Mouse (Mus musculus) megakaryocyte, embryonic 14.5 days (primary cell): ENCODE measurements around the gene Pde4d. TPM values are rescaled to one million over a fixed set of nuclear protein-coding genes. Genes with fewer than 3 reads are reported as not detected.

Experiments
- H3K27me3 ChIP-seq: replicated peaks from 2 replicates; pipeline ENCODE3; 2012; ENCODE audit warnings: inconsistent platforms
- H3K36me3 ChIP-seq: replicated peaks from 2 replicates; pipeline ENCODE3; 2012; ENCODE audit warnings: low read length, inconsistent platforms, mixed read lengths
- H3K4me1 ChIP-seq: 2 replicates; pipeline ENCODE4 v1.6.1; 2012; ENCODE audit warnings: inconsistent platforms
- H3K4me3 ChIP-seq: replicated peaks from 2 replicates; pipeline ENCODE3; 2012; ENCODE audit warnings: moderate library complexity, mild to moderate bottlenecking, inconsistent platforms
- H3K9me3 ChIP-seq: 2 replicates; pipeline ENCODE4 v1.6.1; 2012; ENCODE audit warnings: inconsistent platforms
- FLI1 ChIP-seq: IDR thresholded peaks from 2 replicates; pipeline ENCODE4 v1.6.1; 2012; ENCODE audit warnings: low read length, inconsistent platforms, mixed read lengths
- GATA1 ChIP-seq: IDR thresholded peaks from 3 replicates; pipeline ENCODE4 v1.6.1; 2012; ENCODE audit warnings: mixed read lengths, low read length, inconsistent platforms, borderline replicate concordance
- polyA plus RNA-seq: library from polyadenylated mRNA; stranded (reverse); fragments of >175 nt; gene quantifications from 2 replicates; pipeline ENCODE4 v1.2.3, GENCODE M21; 2012; ENCODE audit warnings: low replicate concordance; ENCODE audit not compliant: insufficient read depth

Pde4d gene
- polyA plus RNA-seq, 1 experiment: 2.8 TPM

- no peak for TF ChIP-seq GATA1
- no peak for TF ChIP-seq FLI1
- Histone ChIP-seq H3K27me3 (peaks cover 8% of the 10 kb centered on the region), H3K4me1 (peaks cover 37% of the 10 kb centered on the region), H3K9me3 (no peaks in the 10 kb centered on the region), H3K4me3 (peak overlapping the region; percentile 90), H3K36me3 (no peaks in the 10 kb centered on the region)
Measured at GRCm38 (mm10) chr13:109260220-109260795, 810.6 kb downstream of the Pde4d start.

GRCm38 (mm10) chr13:109260796-109261516, 811.2 kb downstream of the Pde4d start:
- Histone ChIP-seq H3K27me3 (peaks cover 8% of the 10 kb centered on the region), H3K36me3 (no peaks in the 10 kb centered on the region), H3K4me1 (peaks cover 37% of the 10 kb centered on the region), H3K4me3 (peak overlapping the region; percentile 90), H3K9me3 (no peaks in the 10 kb centered on the region)
- TF ChIP-seq FLI1 (no peak), GATA1 (no peak)

- Histone ChIP-seq H3K9me3 (no peaks in the 10 kb centered on the region), H3K27me3 (peaks cover 8% of the 10 kb centered on the region), H3K36me3 (no peaks in the 10 kb centered on the region), H3K4me3 (peak overlapping the region; percentile 67), H3K4me1 (peaks cover 37% of the 10 kb centered on the region)
- no peak for TF ChIP-seq FLI1
- TF ChIP-seq GATA1: no peak
Measured at GRCm38 (mm10) chr13:109261642-109262220, 812.0 kb downstream of the Pde4d start.

DNA sequence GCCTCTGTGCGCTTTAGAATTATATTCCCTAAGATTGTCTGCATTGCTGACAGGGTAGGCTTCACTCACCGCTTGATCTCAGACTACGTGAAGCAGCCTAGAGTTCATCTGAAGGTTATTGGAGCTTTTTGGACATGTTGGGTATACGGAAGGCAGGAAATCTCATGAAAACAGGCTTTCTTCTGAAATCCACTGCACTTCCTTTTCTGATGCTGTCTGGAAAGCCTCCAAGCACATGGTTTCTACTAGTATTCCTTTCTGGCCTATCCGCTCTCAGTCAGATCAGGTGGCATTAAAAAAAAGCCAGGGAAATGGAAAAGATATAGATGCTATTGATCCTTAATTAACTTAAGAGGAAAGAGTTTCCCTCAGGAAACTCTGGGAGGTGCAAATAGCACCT, 812.8 kb downstream of the Pde4d start:
- H3K27me3 ChIP-seq: peaks cover 8% of the 10 kb centered on the region
- no peaks in the 10 kb centered on the region for H3K9me3 ChIP-seq
- H3K4me3 ChIP-seq: peak overlapping the region; percentile 23
- H3K36me3 ChIP-seq: no peaks in the 10 kb centered on the region
- H3K4me1 ChIP-seq: peaks cover 37% of the 10 kb centered on the region
- TF ChIP-seq GATA1 (no peak), FLI1 (no peak)

DNA sequence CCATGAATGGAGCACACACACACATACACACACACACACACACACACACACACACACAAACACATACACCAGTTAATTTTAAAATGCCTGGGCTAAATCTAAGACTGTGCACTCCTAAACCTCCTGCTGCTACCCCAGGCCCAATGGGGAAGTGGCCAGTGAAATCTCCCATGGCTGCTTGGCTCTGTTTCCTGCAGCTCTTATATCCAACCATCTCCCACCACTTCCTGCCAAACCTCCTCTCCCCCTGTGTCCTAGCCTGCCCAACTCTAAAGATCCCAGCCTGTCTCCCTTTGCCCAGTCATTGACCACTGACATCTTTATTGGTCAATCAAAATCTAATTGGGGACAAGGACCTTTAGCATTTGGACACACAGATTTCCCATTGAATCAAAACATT, 814.1 kb downstream of the Pde4d start:
- peaks cover 8% of the 10 kb centered on the region for H3K27me3 ChIP-seq
- no peaks in the 10 kb centered on the region for H3K9me3 ChIP-seq
- TF ChIP-seq GATA1: no peak
- peaks cover 37% of the 10 kb centered on the region for H3K4me1 ChIP-seq
- no peaks in the 10 kb centered on the region for H3K36me3 ChIP-seq
- no peak overlapping the region for H3K4me3 ChIP-seq

DNA sequence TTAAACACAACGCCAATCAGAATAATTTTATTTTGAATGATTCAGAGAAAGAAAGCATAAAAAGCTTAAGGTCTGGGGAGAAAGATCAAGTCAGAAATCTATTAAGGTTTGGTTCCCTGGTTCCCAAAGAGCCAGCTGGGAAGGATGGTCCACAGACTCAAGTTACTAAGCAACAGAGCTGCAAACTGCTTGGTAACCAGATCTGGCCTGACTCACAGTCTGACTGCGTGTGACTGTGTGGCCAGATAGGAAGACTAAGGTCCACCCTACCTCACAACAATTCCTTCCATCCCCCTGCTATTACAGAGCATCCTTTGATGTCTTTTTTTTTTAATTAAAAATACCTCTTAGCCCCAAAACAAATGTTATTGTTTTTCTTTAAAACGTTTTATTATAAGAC, 818.5 kb downstream of the Pde4d start:
- Histone ChIP-seq H3K9me3 (no peaks in the 10 kb centered on the region), H3K4me3 (no peak overlapping the region), H3K36me3 (no peaks in the 10 kb centered on the region), H3K4me1 (peaks cover 8% of the 10 kb centered on the region), H3K27me3 (no peaks in the 10 kb centered on the region)
- no peak for TF ChIP-seq GATA1
- no peak for TF ChIP-seq FLI1

GRCm38 (mm10) chr13:109268659-109269322, 819.0 kb downstream of the Pde4d start:
- Histone ChIP-seq H3K9me3 (no peaks in the 10 kb centered on the region), H3K4me3 (no peak overlapping the region)
- TF ChIP-seq FLI1 (no peak), GATA1 (no peak)

GRCm38 (mm10) chr13:109274869-109275268, 825.1 kb downstream of the Pde4d start:
- H3K4me3 ChIP-seq: no peak overlapping the region
- no peak for TF ChIP-seq GATA1
- no peak for TF ChIP-seq FLI1
- H3K4me1 ChIP-seq: no peaks in the 10 kb centered on the region
- H3K27me3 ChIP-seq: no peaks in the 10 kb centered on the region
- no peaks in the 10 kb centered on the region for H3K9me3 ChIP-seq
- no peaks in the 10 kb centered on the region for H3K36me3 ChIP-seq

More at GRCm38 (mm10) chr13:109268659-109269322, 819.0 kb downstream of the Pde4d start:
- no peaks in the 10 kb centered on the region for H3K27me3 ChIP-seq
- H3K4me1 ChIP-seq: peaks cover 3% of the 10 kb centered on the region
- H3K36me3 ChIP-seq: no peaks in the 10 kb centered on the region

- Histone ChIP-seq H3K36me3 (no peaks in the 10 kb centered on the region), H3K9me3 (no peaks in the 10 kb centered on the region), H3K4me3 (no peak overlapping the region), H3K27me3 (no peaks in the 10 kb centered on the region), H3K4me1 (no peaks in the 10 kb centered on the region)
- TF ChIP-seq GATA1: no peak
- TF ChIP-seq FLI1: no peak
Measured at GRCm38 (mm10) chr13:109277792-109278191, 828.0 kb downstream of the Pde4d start.

DNA sequence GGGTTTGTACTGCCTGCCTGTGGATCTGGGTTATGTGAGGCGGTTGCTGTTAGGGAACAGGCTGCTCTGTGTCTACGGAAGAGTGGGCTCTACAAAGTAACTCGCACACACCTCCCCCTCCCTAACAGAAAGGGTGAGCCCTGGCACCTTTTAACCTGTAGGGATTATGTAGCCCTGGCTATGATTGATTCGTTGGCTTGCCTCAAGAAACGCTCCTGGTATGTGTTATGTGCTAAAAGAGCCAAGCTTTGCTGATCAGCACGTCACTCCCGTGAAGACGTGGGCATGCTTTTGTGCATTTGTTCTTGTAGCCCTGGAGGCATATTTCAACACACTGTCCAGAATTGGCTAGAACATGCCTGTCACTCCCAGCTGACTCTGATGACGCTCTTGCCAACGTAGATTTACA, 828.8 kb downstream of the Pde4d start:
- Histone ChIP-seq H3K27me3 (no peaks in the 10 kb centered on the region), H3K4me1 (no peaks in the 10 kb centered on the region), H3K4me3 (no peak overlapping the region), H3K9me3 (no peaks in the 10 kb centered on the region), H3K36me3 (no peaks in the 10 kb centered on the region)
- TF ChIP-seq FLI1 (no peak), GATA1 (no peak)
